Mouse (Mus musculus) E14TG2a.4 (cell line): ENCODE measurements around the gene Dkk2.

Source experiments
- H3K27me3 ChIP-seq: 2 replicates; pipeline ENCODE4 v1.6.1; 2014; ENCODE audit warnings: low read length, control low read depth; ENCODE audit not compliant: insufficient read depth
- H3K36me3 ChIP-seq: 2 replicates; pipeline ENCODE4 v1.6.1; 2014; ENCODE audit warnings: low read length, control low read depth; ENCODE audit not compliant: insufficient read depth
- H3K4me1 ChIP-seq: replicated peaks from 2 replicates; pipeline ENCODE4 v1.6.1; 2014; ENCODE audit warnings: low read depth, low read length, control low read depth
- H3K4me3 ChIP-seq: replicated peaks from 2 replicates; pipeline ENCODE4 v1.5.1; 2014; ENCODE audit warnings: mild to moderate bottlenecking, low read length
- H3K9me3 ChIP-seq: 2 replicates; pipeline ENCODE4 v1.6.1; 2014; ENCODE audit warnings: low read length, control low read depth
- CTCF ChIP-seq: conservative IDR thresholded peaks from 2 replicates; pipeline ENCODE4 v1.5.1; 2014; ENCODE audit warnings: low read length
- NANOG ChIP-seq: IDR thresholded peaks from 2 replicates; pipeline ENCODE4 v1.6.1; 2014; ENCODE audit warnings: borderline replicate concordance, low read length, mixed read lengths
- POU5F1 ChIP-seq: IDR thresholded peaks from 2 replicates; pipeline ENCODE4 v1.6.1; 2014; ENCODE audit warnings: low read length, borderline replicate concordance

The Dkk2 gene

DNA sequence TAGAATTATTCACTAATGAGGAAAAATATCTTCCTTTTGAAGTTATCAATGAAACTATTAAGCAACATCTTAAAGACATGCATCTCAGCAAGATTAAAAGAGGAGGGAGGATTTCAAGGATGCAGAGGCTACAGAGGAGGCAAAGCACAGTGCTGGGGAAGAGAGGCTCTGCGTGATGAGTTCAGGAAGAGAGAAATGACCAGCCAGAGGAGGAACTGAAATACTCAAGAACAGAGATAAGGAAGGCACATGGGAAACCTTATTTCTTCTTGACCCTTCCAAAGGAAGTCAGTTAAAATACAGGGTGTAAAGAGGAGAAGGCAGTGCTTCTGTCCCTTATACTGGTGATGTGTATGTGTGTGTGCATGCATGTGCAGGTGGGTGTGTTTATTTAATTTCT, 49.4 kb downstream of the Dkk2 start:
- H3K27me3 ChIP-seq: no peaks in the 10 kb centered on the region
- H3K4me3 ChIP-seq: no peak overlapping the region
- H3K36me3 ChIP-seq: no peaks in the 10 kb centered on the region
- TF ChIP-seq NANOG (no peak), CTCF (no peak), POU5F1 (no peak)
- H3K9me3 ChIP-seq: no peaks in the 10 kb centered on the region
- H3K4me1 ChIP-seq: no peaks in the 10 kb centered on the region

DNA sequence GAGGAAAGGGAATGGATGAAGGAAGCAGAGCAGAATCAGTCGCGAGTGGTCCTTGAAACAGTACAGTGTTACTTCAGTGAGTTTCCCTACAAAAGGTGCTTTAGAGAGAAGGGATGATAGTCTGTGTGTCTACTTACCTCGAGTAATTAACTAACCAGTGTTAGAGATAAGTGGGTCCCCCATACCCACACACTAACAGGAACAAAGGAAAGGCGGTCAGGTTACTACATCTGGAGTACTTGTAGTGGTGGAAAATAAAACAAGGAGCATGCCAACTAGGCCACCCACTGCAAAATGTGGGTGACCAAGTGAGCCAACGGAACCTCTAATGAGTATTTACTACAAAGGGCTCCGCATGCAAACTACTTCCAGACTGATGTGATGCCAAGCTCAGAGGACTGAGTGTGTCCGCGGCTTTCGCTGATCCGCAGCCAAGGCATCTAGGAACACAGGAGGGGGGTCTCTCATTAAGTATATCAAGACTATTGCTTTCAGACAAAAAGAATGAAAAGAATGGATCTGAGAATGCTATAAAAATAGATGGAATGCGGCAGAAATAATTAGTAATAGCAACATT, 52.8 kb downstream of the Dkk2 start:
- no peaks in the 10 kb centered on the region for H3K4me1 ChIP-seq
- no peak overlapping the region for H3K4me3 ChIP-seq
- no peaks in the 10 kb centered on the region for H3K36me3 ChIP-seq
- H3K27me3 ChIP-seq: 0 out of 2 replicates have a peak, but pooled peaks cover 4% of the 10 kb centered on the region
- no peak for TF ChIP-seq NANOG
- no peak for TF ChIP-seq CTCF
- no peak for TF ChIP-seq POU5F1
- H3K9me3 ChIP-seq: no peaks in the 10 kb centered on the region

- no peak overlapping the region for H3K4me3 ChIP-seq
- 0 out of 2 replicates have a peak, but pooled peaks cover 4% of the 10 kb centered on the region for H3K27me3 ChIP-seq
- no peaks in the 10 kb centered on the region for H3K9me3 ChIP-seq
- no peak for TF ChIP-seq NANOG
- no peak for TF ChIP-seq POU5F1
- TF ChIP-seq CTCF: no peak
- H3K4me1 ChIP-seq: no peaks in the 10 kb centered on the region
- no peaks in the 10 kb centered on the region for H3K36me3 ChIP-seq
These were observed 55.9 kb downstream of the Dkk2 start for GRCm38 (mm10) chr3:132141031-132141430.

GRCm38 (mm10) chr3:132149446-132150025, 64.4 kb downstream of the Dkk2 start:
- no peak overlapping the region for H3K4me3 ChIP-seq
- no peaks in the 10 kb centered on the region for H3K4me1 ChIP-seq
- H3K27me3 ChIP-seq: no peaks in the 10 kb centered on the region
- TF ChIP-seq NANOG: no peak
- no peak for TF ChIP-seq POU5F1
- no peak for TF ChIP-seq CTCF
- H3K9me3 ChIP-seq: no peaks in the 10 kb centered on the region
- H3K36me3 ChIP-seq: no peaks in the 10 kb centered on the region

DNA sequence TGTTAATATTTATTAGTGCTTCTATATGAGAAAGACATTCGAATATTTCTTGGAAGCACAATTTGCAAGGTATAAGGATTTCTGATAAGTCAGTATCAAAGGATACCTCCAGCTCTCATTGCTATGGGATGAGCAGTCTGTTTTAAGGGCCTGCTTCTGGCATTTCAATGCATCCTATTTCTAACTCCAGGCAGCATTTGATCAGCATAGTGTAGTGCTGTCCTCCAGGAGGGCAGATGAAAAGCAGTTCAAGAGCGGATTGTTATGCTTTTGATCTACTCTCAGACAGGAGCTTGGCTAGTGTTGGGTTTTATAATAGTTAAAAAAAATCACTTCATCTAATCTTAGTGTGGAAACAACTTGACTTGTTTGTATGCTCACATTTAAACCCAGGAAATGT, 73.7 kb downstream of the Dkk2 start:
- Histone ChIP-seq H3K36me3 (no peaks in the 10 kb centered on the region), H3K4me1 (no peaks in the 10 kb centered on the region), H3K9me3 (no peaks in the 10 kb centered on the region), H3K27me3 (no peaks in the 10 kb centered on the region), H3K4me3 (no peak overlapping the region)
- TF ChIP-seq NANOG: no peak
- TF ChIP-seq POU5F1: no peak
- TF ChIP-seq CTCF: no peak

DNA sequence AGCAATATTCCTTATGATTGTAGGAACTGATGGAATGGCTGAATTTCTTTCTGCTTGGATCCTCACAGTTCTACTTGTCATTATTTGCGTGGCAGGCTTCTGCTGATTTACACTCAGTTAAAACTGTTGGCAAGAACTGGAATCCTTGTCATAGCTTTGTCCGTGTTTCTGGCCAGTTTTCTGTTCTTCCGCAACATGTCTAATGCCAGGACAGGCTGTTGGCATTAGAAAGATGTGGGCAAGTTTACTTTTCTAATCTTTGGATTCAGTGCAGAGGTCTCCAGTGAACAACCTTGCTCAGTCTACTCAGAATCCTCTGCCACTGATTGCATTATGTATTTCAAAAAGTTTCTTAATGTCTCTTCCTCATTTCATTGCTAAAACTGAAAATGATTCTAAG, 83.8 kb downstream of the Dkk2 start:
- Histone ChIP-seq H3K4me1 (no peaks in the 10 kb centered on the region), H3K4me3 (no peak overlapping the region), H3K27me3 (no peaks in the 10 kb centered on the region), H3K9me3 (no peaks in the 10 kb centered on the region), H3K36me3 (no peaks in the 10 kb centered on the region)
- TF ChIP-seq NANOG: no peak
- no peak for TF ChIP-seq POU5F1
- no peak for TF ChIP-seq CTCF

- Histone ChIP-seq H3K9me3 (no peaks in the 10 kb centered on the region), H3K4me1 (no peaks in the 10 kb centered on the region), H3K27me3 (no peaks in the 10 kb centered on the region), H3K36me3 (no peaks in the 10 kb centered on the region), H3K4me3 (no peak overlapping the region)
- TF ChIP-seq NANOG (no peak), POU5F1 (no peak), CTCF (no peak)
These were observed 101.9 kb downstream of the Dkk2 start for GRCm38 (mm10) chr3:132186888-132187552.

GRCm38 (mm10) chr3:132201950-132202349, 116.9 kb downstream of the Dkk2 start:
- TF ChIP-seq POU5F1: no peak
- TF ChIP-seq NANOG: no peak
- no peak for TF ChIP-seq CTCF
- Histone ChIP-seq H3K4me1 (no peaks in the 10 kb centered on the region), H3K36me3 (no peaks in the 10 kb centered on the region), H3K27me3 (no peaks in the 10 kb centered on the region), H3K9me3 (no peaks in the 10 kb centered on the region), H3K4me3 (no peak overlapping the region)
